Mouse (Mus musculus) intestine, embryonic 14.5 days (tissue): ENCODE data around the gene Ccdc180. TPM values are rescaled to one million over a fixed set of nuclear protein-coding genes. Genes with fewer than 3 reads are reported as not detected.

ENCODE experiments used
- ATAC-seq: fragments of 200-750 bp; cut with Nextera tagmentation; replicated peaks from 2 replicates; pipeline ENCODE4 v1.8.0; 2017; ENCODE audit warnings: low read depth, moderate number of reproducible peaks, moderate TSS enrichment, moderate library complexity; ENCODE audit not compliant: low FRiP score, low TSS enrichment
- DNase-seq: peaks from one replicate; pipeline ENCODE4 v3.0.0-alpha.2; 2018; ENCODE audit warnings: low spot score
- H3K27ac ChIP-seq: fragments of 300-500 bp; sonication (generic); 2 replicates; pipeline ENCODE4 v1.5.1; 2014; ENCODE audit warnings: low read depth, mild to moderate bottlenecking, control low read depth
- H3K27me3 ChIP-seq: fragments of 300-500 bp; sonication (generic); replicated peaks from 2 replicates; pipeline ENCODE4 v1.6.1; 2014; ENCODE audit warnings: low read length, control low read depth; ENCODE audit not compliant: control insufficient read depth, insufficient read depth
- H3K36me3 ChIP-seq: fragments of 300-500 bp; sonication (generic); 2 replicates; pipeline ENCODE4 v1.6.1; 2014; ENCODE audit warnings: low read length, control low read depth; ENCODE audit not compliant: control insufficient read depth, insufficient read depth
- H3K4me1 ChIP-seq: fragments of 300-500 bp; sonication (generic); replicated peaks from 2 replicates; pipeline ENCODE4 v1.6.1; 2014; ENCODE audit warnings: low read length, control low read depth, mixed read lengths; ENCODE audit not compliant: control insufficient read depth, insufficient read depth
- H3K4me2 ChIP-seq: fragments of 300-500 bp; sonication (generic); 2 replicates; pipeline ENCODE4 v1.6.1; 2014; ENCODE audit warnings: low read length
- H3K4me3 ChIP-seq: fragments of 300-500 bp; sonication (generic); 2 replicates; pipeline ENCODE4 v1.5.1; 2014; ENCODE audit warnings: low read depth, low read length, control low read depth, mixed read lengths
- H3K9ac ChIP-seq: fragments of 300-500 bp; sonication (generic); 2 replicates; pipeline ENCODE4 v1.6.1; 2014; ENCODE audit warnings: mild to moderate bottlenecking, low read length
- H3K9me3 ChIP-seq: fragments of 300-500 bp; sonication (generic); 2 replicates; pipeline ENCODE4 v1.6.1; 2016; ENCODE audit warnings: low read length, control low read depth; ENCODE audit not compliant: control insufficient read depth
- WGBS: fragments of 180-500 bp; shearing (Covaris S2); extraction: QIAGEN DNeasy Blood & Tissue Kit; methylation state at CpG from one replicate; pipeline ENCODE4 v1.1.7; 2014; 5-methylcytosine and 5-hydroxymethylcytosine counted together
- polyA plus RNA-seq: library from polyadenylated mRNA; unstranded; fragments of >200 nt; fragmentation: Nextera tagmentation; extraction: Ambion mirVana; gene quantifications from 2 replicates; pipeline ENCODE4 v1.2.1, GENCODE M21; 2014

Gene Ccdc180
- polyA plus RNA-seq, 1 experiment from 2014 or later: 0.04 TPM

DNA sequence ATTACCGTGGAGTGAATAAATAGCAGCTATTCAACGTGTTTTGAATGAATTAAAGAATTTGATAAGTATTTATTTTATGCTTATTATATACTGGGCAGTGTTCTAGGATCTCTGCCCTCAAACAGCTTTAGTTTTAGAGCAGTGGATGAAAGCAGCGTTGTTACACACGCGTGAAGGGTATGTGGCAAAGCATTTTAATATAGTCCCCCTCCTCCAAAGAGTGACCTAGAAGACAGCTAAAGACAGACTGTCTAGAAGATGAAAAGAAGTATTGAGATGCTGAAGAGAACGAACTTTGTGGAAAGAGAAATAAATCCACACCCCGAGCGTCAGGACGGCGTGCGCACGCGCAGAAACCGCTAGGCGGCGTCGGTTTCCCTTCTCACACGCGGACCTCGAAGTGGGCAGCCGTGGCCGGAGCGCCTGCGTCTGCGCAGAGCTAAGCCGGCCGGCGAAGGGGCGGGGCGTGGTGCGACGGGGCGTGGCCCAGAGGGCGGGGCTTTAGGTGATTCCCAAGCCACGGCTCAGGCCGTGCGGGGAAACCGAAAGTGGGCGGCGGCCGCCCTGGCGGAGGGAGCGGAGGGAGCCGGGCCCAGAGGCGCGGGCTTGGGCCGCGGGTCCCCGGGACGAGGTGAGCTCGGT, 81.8 kb downstream of the Ccdc180 start:
- H3K9ac ChIP-seq: peak overlapping the region; percentile 64
- ATAC-seq (peak; percentile 97), DNase-seq (peak; percentile 99)
- no peaks in the 10 kb centered on the region for H3K36me3 ChIP-seq
- H3K4me3 ChIP-seq: peak overlapping the region; percentile 57
- peaks cover 9% of the 10 kb centered on the region for H3K4me1 ChIP-seq
- WGBS: 2% methylated on average over 50 of the region's 51 CpGs
- peak overlapping the region; percentile 77 for H3K4me2 ChIP-seq
- H3K27me3 ChIP-seq: peaks cover 7% of the 10 kb centered on the region; the same call in 1 of the 2 replicates
- peak overlapping the region; percentile 11; the same call in 1 of the 2 replicates for H3K27ac ChIP-seq
- no peaks in the 10 kb centered on the region for H3K9me3 ChIP-seq

DNA sequence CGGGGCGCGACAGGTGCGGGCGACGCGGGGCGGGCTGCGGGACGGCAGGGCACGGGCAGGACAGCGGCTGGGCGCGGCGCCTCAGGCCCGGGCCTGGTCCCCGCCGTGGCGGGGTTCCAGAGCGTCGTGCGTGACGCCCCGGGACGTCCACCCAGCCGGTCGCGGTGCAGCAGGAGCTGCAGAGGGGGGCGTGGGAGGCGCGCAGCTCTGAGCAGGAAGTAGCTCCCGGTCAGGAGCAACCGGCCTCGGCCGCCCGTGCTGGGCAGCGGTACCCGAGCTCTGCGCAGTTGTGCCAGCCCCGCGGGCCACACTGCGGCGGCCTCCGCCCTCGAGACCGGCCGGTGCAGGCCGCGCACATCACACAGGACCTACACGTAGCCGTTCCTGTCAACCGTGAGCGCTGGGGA, 82.3 kb downstream of the Ccdc180 start:
- Histone ChIP-seq H3K4me3 (peak overlapping the region; percentile 57), H3K27me3 (peaks cover 7% of the 10 kb centered on the region; the same call in 1 of the 2 replicates), H3K9me3 (no peaks in the 10 kb centered on the region), H3K4me1 (peaks cover 4% of the 10 kb centered on the region), H3K27ac (peak overlapping the region; percentile 11; the same call in 1 of the 2 replicates), H3K9ac (peak overlapping the region; percentile 64), H3K36me3 (no peaks in the 10 kb centered on the region), H3K4me2 (peak overlapping the region; percentile 77)
- WGBS: under 1% methylated on average over 53 of the region's 53 CpGs
- DNase-seq (peak; percentile 73), ATAC-seq (peak; percentile 78)

GRCm38 (mm10) chr4:45972951-45973350, 82.8 kb downstream of the Ccdc180 start:
- Histone ChIP-seq H3K4me2 (peak overlapping the region; percentile 77), H3K9ac (peak overlapping the region; percentile 64), H3K4me3 (peak overlapping the region; percentile 57), H3K27me3 (peaks cover 7% of the 10 kb centered on the region; the same call in 1 of the 2 replicates), H3K9me3 (no peaks in the 10 kb centered on the region), H3K36me3 (no peaks in the 10 kb centered on the region), H3K27ac (no peak overlapping the region), H3K4me1 (peaks cover 4% of the 10 kb centered on the region; the same call in 1 of the 2 replicates)
- DNase-seq: no peak
- ATAC-seq: no peak
- WGBS: 34% methylated on average over 9 of the region's 9 CpGs

- H3K4me2 ChIP-seq: no peak overlapping the region
- H3K4me3 ChIP-seq: no peak overlapping the region
- no peak overlapping the region for H3K9ac ChIP-seq
- peaks cover 9% of the 10 kb centered on the region; the same call in 1 of the 2 replicates for H3K27me3 ChIP-seq
- 74% methylated on average over 6 of the region's 6 CpGs for WGBS
- DNase-seq (no peak), ATAC-seq (no peak)
- H3K4me1 ChIP-seq: peaks cover 4% of the 10 kb centered on the region; the same call in 1 of the 2 replicates
- H3K27ac ChIP-seq: no peak overlapping the region
- H3K36me3 ChIP-seq: no peaks in the 10 kb centered on the region
- no peaks in the 10 kb centered on the region for H3K9me3 ChIP-seq
Observed at GRCm38 (mm10) chr4:45976931-45977667, 87.0 kb downstream of the Ccdc180 start.

DNA sequence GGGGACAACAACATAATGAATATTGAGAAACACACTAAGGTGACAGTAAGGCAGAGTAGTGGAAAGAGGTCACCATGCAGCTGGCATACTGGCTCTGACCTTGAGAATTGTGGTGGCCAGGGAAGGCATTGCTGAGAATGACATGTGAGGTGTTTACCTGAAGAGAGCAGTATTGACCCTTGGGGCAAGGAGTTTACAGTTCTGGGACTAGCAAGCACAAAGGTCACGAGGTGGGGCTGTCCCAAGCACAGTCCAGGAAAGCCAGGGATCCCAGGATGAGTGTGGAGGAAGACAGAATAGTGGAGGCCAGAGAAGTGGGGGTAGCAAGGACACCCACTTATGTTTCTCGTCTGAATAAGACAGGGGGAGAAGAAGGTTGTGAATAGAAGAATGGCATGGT, 89.8 kb downstream of the Ccdc180 start:
- Histone ChIP-seq H3K27ac (no peak overlapping the region), H3K4me2 (no peak overlapping the region)
- peak; percentile 48 for DNase-seq

DNA sequence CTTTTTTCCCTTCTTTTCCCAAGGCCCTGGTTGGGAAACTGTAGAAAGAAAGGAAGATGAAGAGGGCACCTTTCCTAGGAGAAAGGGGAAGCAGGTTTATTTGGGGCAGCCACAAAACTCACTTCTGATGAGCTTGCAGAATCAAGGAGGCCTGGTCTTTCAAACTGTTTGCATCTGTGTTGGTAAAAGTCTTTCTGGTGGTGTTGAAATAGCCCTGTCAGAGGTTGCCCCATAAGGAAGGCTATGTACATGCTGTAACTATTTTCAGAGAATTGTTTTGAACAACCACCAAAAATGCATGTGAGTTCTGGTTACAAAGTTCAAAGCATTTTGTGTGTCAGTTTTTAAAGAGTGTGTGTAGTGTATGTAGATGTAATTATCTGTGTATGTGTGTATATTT, 91.0 kb downstream of the Ccdc180 start:
- H3K4me2 ChIP-seq: no peak overlapping the region
- DNase-seq: no peak

More for the DNA sequence above, 89.8 kb downstream of the Ccdc180 start:
- no peaks in the 10 kb centered on the region for H3K36me3 ChIP-seq
- no peak overlapping the region for H3K4me3 ChIP-seq
- H3K9ac ChIP-seq: no peak overlapping the region
- H3K27me3 ChIP-seq: 0 out of 2 replicates have a peak, but pooled peaks cover 3% of the 10 kb centered on the region
- H3K4me1 ChIP-seq: no peaks in the 10 kb centered on the region
- H3K9me3 ChIP-seq: no peaks in the 10 kb centered on the region
- WGBS: 29% methylated on average over 2 of the region's 2 CpGs
- no peak for ATAC-seq

DNA sequence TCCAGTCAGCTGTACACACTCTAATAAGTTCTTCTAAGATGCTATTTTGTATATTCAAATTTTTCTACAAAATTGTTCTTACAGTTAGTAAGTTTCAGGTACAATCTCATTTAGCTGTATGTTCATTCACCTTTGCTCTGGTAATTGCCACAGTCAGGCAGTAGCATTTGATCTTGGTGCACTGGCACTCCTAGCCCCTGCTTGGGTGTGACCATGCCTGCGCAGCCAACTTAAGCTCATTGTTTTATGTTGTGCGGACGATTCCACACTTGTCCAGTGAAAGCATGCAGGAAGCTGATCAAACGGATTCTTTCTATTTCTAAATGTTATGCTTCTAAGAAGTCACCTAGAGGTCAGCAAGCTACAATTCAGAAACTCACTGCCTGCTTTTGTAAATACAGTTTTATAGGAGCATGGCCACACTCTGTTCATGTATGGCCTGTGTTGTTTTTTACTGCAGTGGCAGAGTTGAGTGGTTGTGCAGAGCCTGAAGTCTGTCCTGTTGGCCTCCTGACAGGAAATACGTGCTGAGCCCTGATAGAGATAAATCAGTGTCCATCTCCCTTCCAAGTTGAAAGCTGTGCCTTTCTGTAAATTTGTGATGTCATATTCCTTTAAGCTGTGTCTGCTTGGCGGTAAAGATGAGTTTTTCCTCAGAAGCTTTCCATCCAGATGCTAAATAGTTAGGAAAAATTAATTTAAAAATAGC, 100.5 kb downstream of the Ccdc180 start:
- Histone ChIP-seq H3K9ac (no peak overlapping the region), H3K27me3 (no peaks in the 10 kb centered on the region), H3K4me1 (peaks cover 12% of the 10 kb centered on the region), H3K36me3 (peaks cover 4% of the 10 kb centered on the region; the same call in 1 of the 2 replicates), H3K9me3 (no peaks in the 10 kb centered on the region), H3K27ac (no peak overlapping the region; the same call in 1 of the 2 replicates), H3K4me3 (no peak overlapping the region), H3K4me2 (no peak overlapping the region)
- ATAC-seq: no peak
- 18% methylated on average over 6 of the region's 6 CpGs for WGBS
- DNase-seq: no peak

More for the DNA sequence above, 91.0 kb downstream of the Ccdc180 start:
- Histone ChIP-seq H3K4me1 (no peaks in the 10 kb centered on the region), H3K27ac (no peak overlapping the region), H3K4me3 (no peak overlapping the region), H3K27me3 (0 out of 2 replicates have a peak, but pooled peaks cover 3% of the 10 kb centered on the region), H3K9me3 (no peaks in the 10 kb centered on the region), H3K36me3 (no peaks in the 10 kb centered on the region), H3K9ac (no peak overlapping the region)
- no peak for ATAC-seq

DNA sequence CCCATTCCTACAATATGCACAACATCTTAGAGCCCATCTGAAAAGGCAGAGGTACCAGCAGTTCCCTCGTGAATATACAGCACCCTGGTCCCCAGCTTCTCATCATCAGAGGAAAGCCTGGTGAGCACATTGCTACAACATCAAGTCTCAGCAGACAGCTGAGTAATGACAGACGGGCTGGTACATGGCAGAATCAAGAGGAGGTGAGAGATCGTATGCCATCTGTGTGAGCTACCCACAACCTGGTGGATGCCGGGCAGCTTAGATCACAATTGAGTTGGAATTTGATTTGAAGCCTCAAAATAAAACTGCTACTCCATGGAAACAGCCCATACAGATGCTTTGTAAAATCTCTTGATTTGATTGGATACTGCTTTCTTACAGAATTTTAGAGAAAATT, 108.4 kb downstream of the Ccdc180 start:
- H3K36me3 ChIP-seq: peaks cover 4% of the 10 kb centered on the region; the same call in 1 of the 2 replicates
- H3K27ac ChIP-seq: no peak overlapping the region
- H3K4me2 ChIP-seq: no peak overlapping the region
- H3K9ac ChIP-seq: no peak overlapping the region
- 83% methylated on average over 4 of the region's 4 CpGs for WGBS
- H3K9me3 ChIP-seq: no peaks in the 10 kb centered on the region
- no peak overlapping the region for H3K4me3 ChIP-seq
- DNase-seq (no peak), ATAC-seq (no peak)
- H3K4me1 ChIP-seq: no peaks in the 10 kb centered on the region
- H3K27me3 ChIP-seq: no peaks in the 10 kb centered on the region
